Mouse (Mus musculus) stomach, embryonic 14.5 days (tissue): ENCODE data around the gene Gpc4. TPM values are rescaled to one million over a fixed set of nuclear protein-coding genes. Genes with fewer than 3 reads are reported as not detected.
A peak's percentile ranks its signal among the peaks of the same experiment; 100 is the strongest.

ENCODE experiments used
- ATAC-seq: fragments of 200-750 bp; cut with Nextera tagmentation; 2 replicates; pipeline ENCODE4 v1.8.0; 2017; ENCODE audit warnings: low read depth, moderate TSS enrichment; ENCODE audit not compliant: insufficient number of reproducible peaks, insufficient read depth, low FRiP score
- H3K27ac ChIP-seq: fragments of 300-500 bp; sonication (generic); 2 replicates; pipeline ENCODE4 v1.5.1; 2014; ENCODE audit warnings: mild to moderate bottlenecking, low read length, moderate library complexity, mixed read lengths
- H3K27me3 ChIP-seq: fragments of 300-500 bp; sonication (generic); 2 replicates; pipeline ENCODE4 v1.6.1; 2014; ENCODE audit warnings: low read length, control low read depth, mixed read lengths; ENCODE audit not compliant: control insufficient read depth, insufficient read depth
- H3K36me3 ChIP-seq: fragments of 300-500 bp; sonication (generic); 2 replicates; pipeline ENCODE4 v1.6.1; 2014; ENCODE audit warnings: mild to moderate bottlenecking, control low read depth, low read length, moderate library complexity, mixed read lengths; ENCODE audit not compliant: control insufficient read depth, insufficient read depth
- H3K4me1 ChIP-seq: fragments of 300-500 bp; sonication (generic); 2 replicates; pipeline ENCODE4 v1.6.1; 2014; ENCODE audit warnings: low read length, control low read depth, mixed read lengths; ENCODE audit not compliant: control insufficient read depth, insufficient read depth
- H3K4me2 ChIP-seq: fragments of 300-500 bp; sonication (generic); replicated peaks from 2 replicates; pipeline ENCODE4 v1.6.1; 2014; ENCODE audit warnings: low read depth, low read length, control low read depth
- H3K4me3 ChIP-seq: fragments of 300-500 bp; sonication (generic); 2 replicates; pipeline ENCODE4 v1.5.1; 2014; ENCODE audit warnings: low read depth, low read length, control low read depth
- H3K9ac ChIP-seq: fragments of 300-500 bp; sonication (generic); replicated peaks from 2 replicates; pipeline ENCODE4 v1.6.1; 2014; ENCODE audit warnings: low read depth, mild to moderate bottlenecking, control low read depth, low read length, moderate library complexity, mixed read lengths
- H3K9me3 ChIP-seq: fragments of 300-500 bp; sonication (generic); 2 replicates; pipeline ENCODE4 v1.6.1; 2016; ENCODE audit warnings: low read depth, low read length, control low read depth; ENCODE audit not compliant: control insufficient read depth
- WGBS: fragments of 180-500 bp; shearing (Covaris S2); extraction: QIAGEN DNeasy Blood & Tissue Kit; methylation state at CpG from one replicate; pipeline ENCODE4 v1.1.7; 2014; 5-methylcytosine and 5-hydroxymethylcytosine counted together
- polyA plus RNA-seq: library from polyadenylated mRNA; unstranded; fragments of >200 nt; fragmentation: Nextera tagmentation; extraction: Ambion mirVana; gene quantifications from 2 replicates; pipeline ENCODE4 v1.2.1, GENCODE M21; 2014

Gene Gpc4
- polyA plus RNA-seq, 1 experiment from 2014 or later = 32.4 TPM

DNA sequence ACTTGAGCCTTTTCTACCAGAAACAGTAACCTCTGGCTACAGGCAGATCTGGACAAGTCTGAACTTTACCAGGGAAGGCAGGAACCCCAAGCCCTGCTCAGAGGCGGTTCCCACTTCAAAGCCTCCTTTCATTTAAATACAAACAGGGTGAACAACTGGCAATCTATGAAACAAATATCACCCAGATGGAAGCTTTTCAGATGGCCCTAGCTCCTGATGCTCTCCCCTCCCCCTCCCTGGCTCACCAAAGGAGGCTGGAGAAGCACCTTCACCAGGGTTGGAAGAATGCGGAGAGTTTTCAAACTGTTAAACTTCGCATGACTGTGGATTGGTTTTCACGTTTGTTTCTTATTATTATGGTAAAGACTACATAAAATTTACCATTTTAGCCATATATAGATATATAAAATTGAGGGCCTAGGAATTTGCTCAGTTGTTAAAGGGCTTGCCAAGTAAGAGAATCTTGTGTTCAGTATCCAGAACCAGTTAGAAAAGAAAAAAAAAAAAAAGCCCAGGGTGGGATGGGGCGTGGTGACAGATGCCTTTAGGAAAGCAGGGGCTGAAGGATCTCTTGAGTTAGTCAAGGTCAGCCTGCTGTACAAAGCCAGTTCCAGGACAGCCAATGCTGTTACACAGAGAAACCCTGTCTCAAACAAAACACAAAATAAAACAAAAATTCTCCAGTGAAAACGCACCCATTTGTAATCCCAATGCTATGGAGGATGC is 2.6 kb upstream of the Gpc4 start:
- Histone ChIP-seq H3K4me3 (no peak overlapping the region), H3K4me2 (no peak overlapping the region), H3K9me3 (no peaks in the 10 kb centered on the region), H3K36me3 (no peaks in the 10 kb centered on the region), H3K9ac (no peak overlapping the region), H3K4me1 (no peaks in the 10 kb centered on the region), H3K27ac (no peak overlapping the region), H3K27me3 (no peaks in the 10 kb centered on the region)
- ATAC-seq = no peak
- 56% methylated on average over 6 of the region's 6 CpGs for WGBS

DNA sequence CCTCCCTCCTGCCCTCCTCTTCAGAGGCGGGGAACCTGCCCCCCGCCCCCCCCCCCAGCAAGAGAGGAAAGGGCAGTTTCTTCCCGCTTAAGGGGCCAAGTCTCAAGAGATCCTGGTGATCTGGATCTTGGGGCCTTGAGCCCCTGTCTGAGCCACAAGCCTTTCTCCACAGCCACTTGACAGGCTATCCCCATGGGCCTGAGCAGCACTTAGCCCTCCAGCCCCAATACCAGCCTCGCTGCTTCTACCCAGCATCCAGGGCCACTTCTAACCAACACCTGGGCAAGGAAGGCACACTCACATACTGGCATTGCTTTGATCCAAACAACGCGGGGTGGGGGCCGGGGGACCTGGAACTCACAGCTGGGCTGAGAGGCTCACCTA is 495 bp upstream of the Gpc4 start:
- Histone ChIP-seq H3K9ac (no peak overlapping the region), H3K4me3 (peak overlapping the region; percentile 51; the same call in 1 of the 2 replicates), H3K4me2 (peak overlapping the region; percentile 53; the same call in 1 of the 2 replicates), H3K27me3 (no peaks in the 10 kb centered on the region), H3K9me3 (no peaks in the 10 kb centered on the region), H3K36me3 (no peaks in the 10 kb centered on the region), H3K27ac (no peak overlapping the region), H3K4me1 (no peaks in the 10 kb centered on the region)
- WGBS = 22% methylated on average over 6 of the region's 7 CpGs
- ATAC-seq = peak; percentile 57; the same call in 1 of the 2 replicates

DNA sequence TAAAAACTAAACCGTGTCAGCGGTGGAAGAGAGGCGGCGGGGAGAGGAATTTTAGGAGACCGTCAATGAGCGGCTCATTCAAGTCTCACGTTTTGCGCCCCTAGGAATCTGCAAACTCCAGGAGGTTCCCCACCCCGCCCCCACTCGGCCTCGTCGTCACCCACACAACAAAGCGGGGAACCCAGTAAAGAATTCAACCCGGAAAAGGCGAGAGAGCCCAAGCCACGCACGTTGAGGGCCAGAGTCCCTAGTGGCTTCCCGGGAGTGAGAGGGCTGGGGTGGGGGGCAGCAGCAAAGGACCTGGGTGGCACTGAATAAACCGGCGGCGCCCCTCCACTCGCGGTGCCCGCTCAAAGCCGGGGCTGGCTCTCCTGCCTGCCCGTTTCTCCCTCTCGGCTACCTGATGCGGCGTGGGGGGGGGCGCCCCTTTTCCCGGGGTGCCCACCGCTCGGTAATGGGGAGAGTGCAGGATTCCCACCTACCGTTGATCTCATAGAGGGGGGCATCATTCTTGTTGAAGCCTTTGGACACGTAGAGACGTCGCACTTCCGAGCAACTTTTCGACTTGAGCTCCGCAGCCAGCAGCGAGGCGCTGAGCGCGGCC is 816 bp downstream of the Gpc4 start:
- Histone ChIP-seq H3K4me2 (peak overlapping the region; percentile 53), H3K9me3 (no peaks in the 10 kb centered on the region), H3K27ac (no peak overlapping the region), H3K4me1 (no peaks in the 10 kb centered on the region), H3K27me3 (no peaks in the 10 kb centered on the region), H3K9ac (peak overlapping the region; percentile 55), H3K4me3 (peak overlapping the region; percentile 51), H3K36me3 (no peaks in the 10 kb centered on the region)
- ATAC-seq = no peak; the same call in 1 of the 2 replicates
- 27% methylated on average over 43 of the region's 44 CpGs for WGBS

DNA sequence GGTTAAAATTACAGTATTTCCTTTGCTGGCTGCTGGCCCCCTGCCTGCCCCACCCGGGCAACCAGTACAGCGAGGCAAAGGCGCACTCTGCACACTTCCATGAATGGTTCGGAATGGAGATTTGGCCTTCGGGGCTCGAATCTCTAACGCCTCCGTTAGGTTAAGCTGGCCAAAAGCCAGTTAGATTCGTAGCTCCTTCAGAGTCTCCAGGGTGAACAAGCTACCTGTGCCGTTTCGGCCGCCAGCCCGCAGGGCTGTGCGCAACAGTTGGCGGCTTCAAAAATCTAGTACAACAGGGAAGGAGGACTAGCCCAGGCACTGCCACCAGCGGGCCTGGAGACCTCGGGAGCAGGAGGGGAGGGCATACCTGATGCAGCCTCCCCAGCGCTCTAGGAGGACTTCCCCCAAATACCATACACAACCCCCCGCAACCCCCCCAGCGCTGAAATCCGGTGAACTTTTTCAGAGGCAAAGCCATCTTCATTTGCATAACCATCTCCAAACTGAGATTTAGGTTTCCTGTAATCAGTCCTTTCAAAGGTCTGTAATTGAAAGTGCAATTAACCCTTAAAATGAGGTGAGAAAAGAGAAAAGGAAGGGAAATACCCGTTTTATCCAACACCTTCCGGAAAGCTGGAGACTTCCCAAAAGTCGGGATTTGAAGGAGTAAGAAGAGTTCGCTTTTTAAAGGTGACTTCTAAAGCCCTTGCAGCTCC is 1.5 kb downstream of the Gpc4 start:
- peak overlapping the region; percentile 55 for H3K9ac ChIP-seq
- no peaks in the 10 kb centered on the region for H3K27me3 ChIP-seq
- no peak for ATAC-seq
- H3K4me3 ChIP-seq = peak overlapping the region; percentile 51
- 17% methylated on average over 25 of the region's 25 CpGs for WGBS
- no peaks in the 10 kb centered on the region for H3K9me3 ChIP-seq
- no peak overlapping the region for H3K27ac ChIP-seq
- H3K36me3 ChIP-seq = no peaks in the 10 kb centered on the region
- no peaks in the 10 kb centered on the region for H3K4me1 ChIP-seq
- H3K4me2 ChIP-seq = peak overlapping the region; percentile 53

DNA sequence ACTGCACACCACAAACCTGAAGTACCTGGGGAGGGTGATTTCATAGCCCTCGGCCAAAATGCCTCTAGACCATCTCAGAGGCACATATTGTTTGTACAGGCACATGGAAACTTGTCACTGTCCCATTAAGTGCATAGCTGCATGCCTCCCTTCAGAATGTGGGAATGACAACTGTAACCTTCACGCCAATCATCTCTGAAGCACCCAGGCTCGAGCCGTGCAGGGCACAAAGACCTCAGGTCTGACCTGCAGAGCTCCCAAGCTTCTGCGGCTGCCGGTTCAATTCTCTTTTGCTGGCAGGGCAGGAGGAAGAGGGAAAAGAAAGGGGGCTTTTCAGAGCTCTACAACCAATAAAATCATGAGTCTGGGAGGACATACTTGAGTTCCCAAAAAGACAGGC is 2.3 kb downstream of the Gpc4 start:
- ATAC-seq = no peak
- H3K9ac ChIP-seq = no peak overlapping the region
- no peaks in the 10 kb centered on the region for H3K4me1 ChIP-seq
- H3K36me3 ChIP-seq = no peaks in the 10 kb centered on the region
- peak overlapping the region; percentile 51; the same call in 1 of the 2 replicates for H3K4me3 ChIP-seq
- H3K27ac ChIP-seq = no peak overlapping the region
- H3K9me3 ChIP-seq = no peaks in the 10 kb centered on the region
- H3K27me3 ChIP-seq = no peaks in the 10 kb centered on the region
- WGBS = 50% methylated on average over 6 of the region's 6 CpGs
- H3K4me2 ChIP-seq = peak overlapping the region; percentile 53

DNA sequence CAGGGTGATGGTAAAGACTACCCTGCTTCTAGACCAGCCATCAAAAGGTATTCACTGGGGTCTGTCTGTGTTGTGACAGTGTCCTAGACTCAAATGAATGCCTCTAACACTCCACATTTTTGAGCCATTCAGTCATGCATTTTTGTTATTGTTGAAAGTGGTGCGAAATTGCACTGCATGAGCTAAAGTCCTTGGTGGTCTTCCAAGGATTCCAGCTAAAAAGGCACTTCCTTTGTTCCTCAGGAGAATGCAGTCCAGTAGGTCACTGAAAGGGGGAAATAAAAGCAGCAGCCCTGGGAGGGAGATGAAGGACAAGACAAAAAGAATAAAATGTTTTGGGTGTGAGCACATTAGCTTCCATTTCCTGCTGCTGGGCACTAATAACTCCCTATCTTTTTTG is 2.8 kb downstream of the Gpc4 start:
- WGBS = 62% methylated on average over 1 of the region's 1 CpGs
- Histone ChIP-seq H3K4me1 (no peaks in the 10 kb centered on the region), H3K36me3 (no peaks in the 10 kb centered on the region), H3K27ac (no peak overlapping the region), H3K27me3 (no peaks in the 10 kb centered on the region), H3K9ac (no peak overlapping the region), H3K9me3 (no peaks in the 10 kb centered on the region), H3K4me3 (no peak overlapping the region), H3K4me2 (no peak overlapping the region)
- ATAC-seq = no peak

DNA sequence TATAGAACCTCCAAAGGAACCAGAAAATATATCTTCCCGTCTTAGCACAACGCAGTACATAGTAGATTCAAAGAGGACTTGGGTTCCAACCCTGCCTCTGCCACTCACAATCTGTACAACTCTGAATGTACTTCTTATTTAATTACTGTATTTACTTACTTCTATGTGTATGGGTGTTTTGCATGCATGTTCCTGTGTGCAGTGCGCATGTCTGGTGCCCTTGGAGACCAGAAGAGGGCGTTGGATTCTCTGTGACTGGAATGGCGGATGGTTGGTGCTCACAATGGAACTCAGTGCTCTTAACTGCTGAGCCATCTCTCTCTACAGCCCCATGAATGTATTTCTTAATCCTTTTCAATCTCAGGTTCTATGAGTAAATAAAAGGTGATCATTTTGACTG is 5.4 kb downstream of the Gpc4 start:
- ATAC-seq = no peak
- 82% methylated on average over 5 of the region's 5 CpGs for WGBS
- H3K4me1 ChIP-seq = no peaks in the 10 kb centered on the region
- H3K4me2 ChIP-seq = no peak overlapping the region
- no peak overlapping the region for H3K27ac ChIP-seq
- H3K36me3 ChIP-seq = no peaks in the 10 kb centered on the region
- H3K9me3 ChIP-seq = no peaks in the 10 kb centered on the region
- H3K9ac ChIP-seq = no peak overlapping the region
- H3K4me3 ChIP-seq = no peak overlapping the region
- no peaks in the 10 kb centered on the region for H3K27me3 ChIP-seq

DNA sequence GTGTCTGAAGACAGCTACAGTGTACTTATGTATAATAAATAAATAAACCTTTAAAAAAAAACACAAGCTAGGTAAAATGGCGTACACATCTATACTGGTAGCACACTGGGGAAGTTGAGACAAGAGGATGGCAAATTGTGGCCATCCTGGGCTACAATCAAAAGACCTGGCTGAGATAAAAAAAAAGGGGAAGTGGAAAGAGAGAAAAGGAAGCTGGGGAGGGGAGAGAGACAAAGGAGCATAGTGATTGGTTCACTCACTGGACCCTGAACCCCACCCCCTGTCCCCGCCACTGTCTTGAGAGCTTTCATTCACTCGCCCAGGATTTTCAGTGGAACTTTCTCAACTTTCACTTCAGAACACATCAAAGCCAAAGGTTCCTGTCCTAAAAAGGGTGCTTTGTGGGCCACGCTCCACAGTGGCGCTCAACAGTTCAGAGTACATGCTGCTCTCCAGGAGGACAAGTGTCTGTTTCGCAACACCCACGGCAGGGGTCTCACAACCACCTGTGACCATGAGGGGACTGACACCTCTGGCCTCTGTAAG is 9.6 kb downstream of the Gpc4 start:
- H3K36me3 ChIP-seq = no peaks in the 10 kb centered on the region
- 90% methylated on average over 7 of the region's 7 CpGs for WGBS
- H3K27ac ChIP-seq = no peak overlapping the region
- no peaks in the 10 kb centered on the region for H3K4me1 ChIP-seq
- H3K4me3 ChIP-seq = no peak overlapping the region
- no peak overlapping the region for H3K9ac ChIP-seq
- H3K9me3 ChIP-seq = no peaks in the 10 kb centered on the region
- ATAC-seq = no peak
- no peak overlapping the region for H3K4me2 ChIP-seq
- no peaks in the 10 kb centered on the region for H3K27me3 ChIP-seq
